Mouse (Mus musculus) gastrocnemius, adult 18-20 months (tissue): Measurements from ENCODE around the gene Ptpn14. TPM values are rescaled to one million over a fixed set of nuclear protein-coding genes. Genes with fewer than 3 reads are reported as not detected.

Experiments used
- DNase-seq: peaks from one replicate; pipeline ENCODE4 v3.0.0; 2021; ENCODE audit warnings: low spot score
- total RNA-seq, 2 experiments: library from RNA; stranded (reverse); gene quantifications; 2 replicates each; pipeline ENCODE4 v1.2.3; 2021

Gene Ptpn14
- total RNA-seq, 2 experiments from 2014 or later: 14.5 to 15.0 TPM

GRCm38 (mm10) chr1:189764258-189764657, 36.2 kb downstream of the Ptpn14 start:
- DNase-seq: no peak

- no peak for DNase-seq
Observed at GRCm38 (mm10) chr1:189767164-189767563, 39.1 kb downstream of the Ptpn14 start.

- DNase-seq: no peak
Observed at GRCm38 (mm10) chr1:189767910-189768309, 39.8 kb downstream of the Ptpn14 start.

GRCm38 (mm10) chr1:189770516-189770915, 42.4 kb downstream of the Ptpn14 start:
- no peak for DNase-seq

GRCm38 (mm10) chr1:189772707-189773106, 44.6 kb downstream of the Ptpn14 start:
- DNase-seq: no peak

- DNase-seq: no peak
Observed at GRCm38 (mm10) chr1:189774778-189775177, 46.7 kb downstream of the Ptpn14 start.

GRCm38 (mm10) chr1:189777207-189777606, 49.1 kb downstream of the Ptpn14 start:
- no peak for DNase-seq

- no peak for DNase-seq
Observed at GRCm38 (mm10) chr1:189778343-189778742, 50.3 kb downstream of the Ptpn14 start.

- no peak for DNase-seq
Observed at GRCm38 (mm10) chr1:189779226-189779625, 51.2 kb downstream of the Ptpn14 start.

- no peak for DNase-seq
Observed at GRCm38 (mm10) chr1:189781721-189782345, 53.8 kb downstream of the Ptpn14 start.

- no peak for DNase-seq
Observed at GRCm38 (mm10) chr1:189782709-189783108, 54.6 kb downstream of the Ptpn14 start.

GRCm38 (mm10) chr1:189784503-189784902, 56.4 kb downstream of the Ptpn14 start:
- DNase-seq: no peak

GRCm38 (mm10) chr1:189786707-189787485, 58.8 kb downstream of the Ptpn14 start:
- DNase-seq: no peak

GRCm38 (mm10) chr1:189789545-189789944, 61.5 kb downstream of the Ptpn14 start:
- DNase-seq: no peak

GRCm38 (mm10) chr1:189790666-189791065, 62.6 kb downstream of the Ptpn14 start:
- no peak for DNase-seq

- DNase-seq: no peak
Observed at GRCm38 (mm10) chr1:189791534-189792217, 63.6 kb downstream of the Ptpn14 start.

GRCm38 (mm10) chr1:189792560-189793195, 64.6 kb downstream of the Ptpn14 start:
- DNase-seq: no peak

- DNase-seq: no peak
Observed at GRCm38 (mm10) chr1:189798949-189799348, 70.9 kb downstream of the Ptpn14 start.

GRCm38 (mm10) chr1:189800211-189800961, 72.3 kb downstream of the Ptpn14 start:
- DNase-seq: no peak

- no peak for DNase-seq
Observed at GRCm38 (mm10) chr1:189801303-189801702, 73.2 kb downstream of the Ptpn14 start.

GRCm38 (mm10) chr1:189802575-189802974, 74.5 kb downstream of the Ptpn14 start:
- no peak for DNase-seq
